Mouse (Mus musculus) right cerebral cortex, postnatal 14 days (tissue): ENCODE measurements around the gene Gtf2h2.
A peak's percentile ranks its signal among the peaks of the same experiment; 100 is the strongest.
"Not testable (repeated sequence)": the region's sequence is repeated elsewhere in the genome, so short reads cannot be mapped to it uniquely, and the experiment has no call there.

Experiments used
- DNase-seq: peaks from one replicate; pipeline ENCODE4 v3.0.0; 2022

Gtf2h2 gene

DNA sequence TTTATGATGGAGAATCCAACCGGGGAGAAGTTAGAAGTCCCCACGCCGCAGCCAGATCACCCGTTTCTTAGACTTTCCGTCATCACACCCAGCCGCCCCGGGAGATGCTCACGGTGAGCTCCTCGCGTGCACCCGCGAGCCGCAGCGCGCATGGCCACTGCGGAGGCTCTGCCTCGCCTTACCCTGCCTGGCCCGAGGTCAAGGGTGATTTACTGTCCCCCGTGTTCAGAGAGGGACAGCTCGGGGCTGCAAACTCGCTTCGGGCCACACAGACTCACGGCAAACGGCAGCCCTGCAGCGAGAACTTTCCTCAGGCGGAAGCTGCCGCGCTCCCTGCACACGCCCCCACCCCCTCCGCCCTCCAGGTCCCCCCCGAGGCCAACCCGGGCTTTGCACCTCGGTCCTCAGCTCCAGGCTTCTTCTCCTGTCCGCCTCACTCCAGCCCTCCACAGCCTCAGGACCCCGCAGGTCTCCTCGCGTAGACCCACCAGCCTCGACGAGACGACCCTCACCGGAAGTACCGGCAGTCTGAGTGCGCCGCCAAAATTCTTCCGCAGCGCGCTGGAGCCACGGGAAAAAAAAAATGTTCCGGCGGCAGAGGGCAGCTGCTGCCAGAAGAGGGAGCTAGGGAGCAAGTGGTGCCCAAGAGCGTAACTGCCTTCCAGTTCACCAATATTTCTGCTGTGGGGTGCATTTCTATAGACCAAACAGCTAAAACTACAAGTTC lies at the start of gene Gtf2h2:
Gene Gtf2h2, minus strand, starts transcription at position 519 of the 727 bp plus-strand sequence.
- peak; percentile 85 for DNase-seq

DNA sequence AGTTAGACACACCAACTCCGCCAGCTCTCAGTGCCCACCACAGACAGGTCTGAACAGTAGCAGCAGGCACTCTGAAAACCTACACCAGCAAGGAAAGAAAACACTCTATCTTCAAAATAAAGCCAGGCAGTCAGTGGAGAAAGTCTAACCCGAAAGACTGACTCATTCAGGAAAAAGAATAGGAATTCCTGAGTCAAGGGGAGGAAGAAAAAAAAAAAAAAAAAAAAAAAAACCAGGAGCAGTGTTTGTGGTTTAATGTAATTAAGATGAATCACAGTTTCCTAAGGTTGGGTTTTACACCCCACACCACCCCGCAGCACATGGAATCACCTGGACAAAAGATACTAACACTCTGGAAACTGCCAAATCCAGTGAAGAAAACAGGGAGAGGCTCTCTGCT lies 43.8 kb upstream of the Gtf2h2 start:
- DNase-seq = no peak

DNA sequence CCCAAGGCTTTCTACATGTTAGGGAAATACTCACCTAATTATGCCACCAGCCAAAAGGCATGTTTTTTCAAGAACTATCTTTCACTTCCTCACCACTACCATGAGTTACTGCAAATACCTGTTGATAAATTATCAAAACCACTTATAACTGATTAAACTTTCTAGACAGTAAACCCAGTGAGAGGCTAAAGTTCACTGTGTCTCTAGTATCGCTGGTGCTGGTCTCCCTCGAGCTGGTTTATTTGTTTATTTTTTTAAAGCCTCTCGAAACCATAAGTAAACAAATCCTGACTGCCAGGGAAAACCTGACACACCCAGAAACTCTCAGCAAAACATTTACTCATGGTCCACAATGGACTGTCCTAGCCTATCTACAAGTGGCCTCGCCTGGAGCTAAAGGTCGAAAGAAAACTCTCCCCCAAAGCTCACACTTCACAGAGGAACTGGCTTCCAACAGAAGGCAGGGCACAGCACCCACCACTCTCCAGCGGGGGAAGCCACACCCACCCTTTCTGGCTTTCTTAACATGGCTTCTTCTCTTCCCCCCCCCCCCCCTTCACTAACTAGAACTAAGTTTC lies 40.5 kb upstream of the Gtf2h2 start:
- no peak for DNase-seq

DNA sequence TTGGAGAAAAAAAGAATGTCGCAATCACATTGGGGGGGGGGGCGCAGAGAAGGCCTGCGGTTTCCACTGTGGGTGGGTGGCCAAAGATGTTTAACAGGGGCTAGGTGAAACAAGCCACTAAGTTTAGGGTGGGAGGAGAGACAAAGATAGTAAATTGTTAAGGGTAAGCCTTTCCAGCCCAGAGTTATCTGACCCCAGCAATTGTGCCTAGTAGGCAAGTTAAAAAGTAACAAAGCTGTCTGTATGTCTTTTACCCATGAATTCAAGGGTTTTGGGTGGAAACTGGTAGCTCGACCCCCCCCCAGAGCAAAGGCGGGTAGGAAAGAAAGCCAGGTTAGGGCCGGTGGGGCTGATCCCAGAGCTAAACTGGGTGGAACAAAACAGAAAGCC lies 34.3 kb upstream of the Gtf2h2 start:
- DNase-seq = no peak

DNA sequence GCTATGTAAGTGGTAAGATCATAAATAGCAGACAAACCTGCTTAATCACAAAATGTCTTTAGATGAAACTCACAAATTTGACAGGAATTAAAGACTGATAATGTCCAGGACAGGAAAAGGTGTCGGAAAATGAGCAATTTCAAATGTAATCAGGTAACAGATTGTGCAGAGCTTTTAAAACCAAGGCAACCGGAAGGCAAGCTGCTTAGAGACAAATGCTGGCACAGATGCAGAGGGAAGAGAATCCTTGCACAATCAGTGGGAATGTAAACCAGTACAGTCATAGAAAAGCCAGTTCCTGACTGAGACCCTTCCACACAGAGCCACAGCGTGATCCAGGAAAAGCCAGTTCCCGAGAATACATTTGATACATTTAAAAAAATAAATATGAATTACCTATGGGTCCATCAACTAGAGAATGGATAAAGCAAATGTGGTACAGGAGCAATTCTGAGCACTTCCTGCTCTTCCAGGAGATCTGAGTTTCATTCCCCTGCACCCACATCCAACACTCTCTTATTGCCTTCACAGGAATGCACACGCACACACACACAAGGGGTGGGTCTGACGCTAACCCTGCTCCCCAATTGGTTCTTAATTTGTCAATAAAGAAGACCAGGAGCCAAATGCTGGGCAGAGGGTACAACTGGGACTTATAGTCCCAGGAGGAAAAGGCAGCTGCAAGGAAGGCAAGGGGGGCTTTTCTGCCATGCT lies 33.7 kb upstream of the Gtf2h2 start:
- peak; percentile 9 for DNase-seq

DNA sequence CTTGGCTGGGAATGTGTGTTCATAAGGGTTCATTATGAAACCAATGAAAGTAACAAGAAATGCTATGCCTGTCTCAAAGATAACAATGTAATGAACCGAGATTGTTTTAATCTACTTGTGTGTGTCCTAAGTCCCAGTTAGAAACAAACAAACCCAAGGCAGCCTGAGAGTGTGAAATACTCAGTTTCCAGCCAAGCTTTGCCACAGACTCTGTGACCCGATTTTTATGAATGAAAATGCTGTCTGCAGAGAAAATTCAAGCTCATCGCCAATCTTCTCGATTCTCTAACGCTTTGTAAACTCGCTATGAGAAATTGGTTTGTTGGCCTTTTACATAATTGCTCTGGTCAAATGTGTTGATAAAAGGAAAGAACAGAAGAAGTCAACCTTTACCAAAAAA lies 32.5 kb upstream of the Gtf2h2 start:
- DNase-seq = no peak

DNA sequence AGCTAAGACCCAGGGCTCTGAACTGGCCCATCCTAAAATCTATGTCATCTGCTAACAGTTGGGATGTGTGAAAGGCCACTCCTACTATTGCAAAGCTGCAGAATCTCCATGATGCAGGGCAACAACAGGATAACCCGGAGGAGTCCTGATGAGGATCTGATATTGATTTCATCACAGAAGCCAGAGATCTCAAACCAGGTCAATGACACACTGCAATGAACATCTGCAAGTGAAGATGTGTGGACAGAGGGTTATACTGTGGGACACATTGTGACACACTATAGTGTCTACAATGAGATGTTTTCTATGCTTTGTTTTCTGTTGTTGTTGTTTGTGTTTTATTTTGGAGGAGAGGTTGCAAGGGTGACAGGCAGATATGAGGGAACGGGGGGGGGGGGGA lies 31.3 kb upstream of the Gtf2h2 start:
- DNase-seq = no peak

DNA sequence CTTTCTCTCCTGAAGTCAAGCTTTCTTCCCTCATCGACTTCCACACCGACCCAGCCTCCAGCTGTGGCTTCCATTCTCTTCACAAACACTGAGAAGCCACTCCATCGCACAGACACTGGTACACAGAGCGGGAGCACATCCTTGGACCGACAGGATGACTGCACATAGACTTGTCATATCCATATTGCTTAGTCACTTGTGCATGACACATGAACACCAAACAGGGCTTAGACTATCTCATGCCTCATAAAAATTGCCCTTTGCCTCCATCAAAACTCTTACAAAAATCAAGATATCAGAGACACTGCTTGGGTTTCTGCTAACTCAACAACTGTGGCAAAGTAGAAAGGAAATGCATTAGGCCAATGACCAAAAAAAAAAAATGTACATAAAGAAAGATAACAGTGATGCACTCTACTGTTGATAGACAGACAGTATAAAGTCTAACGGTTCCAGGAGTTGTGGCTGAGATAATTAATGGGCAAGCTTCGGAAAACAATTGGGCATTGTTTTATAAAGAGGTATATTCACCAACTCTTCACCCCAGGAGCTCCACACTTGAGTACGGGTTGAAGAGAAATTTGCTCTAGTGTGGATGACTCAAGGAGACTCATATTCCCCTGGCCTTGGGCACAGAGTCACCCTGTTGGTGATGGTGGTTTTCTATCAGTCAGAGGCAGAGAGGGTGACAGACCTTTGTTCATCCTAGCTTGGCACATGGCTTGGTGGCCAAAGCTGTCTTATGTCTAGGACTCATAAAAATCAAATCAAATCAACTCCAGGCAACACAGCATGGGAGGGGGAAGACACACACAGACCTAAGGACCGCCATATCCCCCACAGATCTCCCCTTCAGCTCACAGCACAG lies 29.6 kb upstream of the Gtf2h2 start:
- DNase-seq = no peak

DNA sequence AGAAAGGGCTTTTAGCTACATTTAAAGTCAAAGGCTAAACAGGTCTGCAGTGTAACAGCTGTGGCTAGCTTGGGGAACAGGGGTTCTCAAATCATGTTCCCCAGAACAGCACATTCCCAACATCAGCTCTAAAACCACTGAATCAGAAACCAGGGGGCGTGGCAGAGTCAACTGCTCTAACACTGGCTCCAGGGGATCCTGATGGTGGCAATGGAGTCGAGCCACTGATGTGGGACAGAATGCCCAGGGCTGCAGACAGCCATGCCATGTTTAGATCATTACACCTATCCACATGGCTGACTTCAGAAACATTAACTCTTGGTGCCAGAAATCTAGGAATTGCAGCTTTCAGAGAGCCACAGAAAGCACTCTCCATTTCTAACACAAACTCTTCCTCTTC lies 26.8 kb upstream of the Gtf2h2 start:
- no peak for DNase-seq

DNA sequence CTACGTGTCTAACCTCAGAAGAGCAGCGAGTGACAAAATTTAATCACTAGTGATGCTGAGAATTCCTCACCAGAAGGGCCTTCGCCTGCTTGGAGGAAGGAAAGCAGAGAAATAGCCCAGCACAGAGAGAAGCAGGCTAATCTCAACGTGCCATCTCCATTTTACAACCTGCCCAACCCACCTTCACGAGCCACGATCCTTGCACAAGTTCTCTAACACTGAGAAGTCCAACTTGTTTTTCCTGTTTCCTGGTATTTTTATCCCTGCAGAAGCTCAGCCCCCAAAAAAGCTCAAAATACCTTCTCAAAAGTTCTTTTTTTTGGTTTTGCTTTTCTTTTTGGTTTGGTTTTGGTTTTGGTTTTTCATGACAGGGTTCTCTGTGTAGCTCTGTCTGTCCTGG lies 25.8 kb upstream of the Gtf2h2 start:
- DNase-seq = no peak

DNA sequence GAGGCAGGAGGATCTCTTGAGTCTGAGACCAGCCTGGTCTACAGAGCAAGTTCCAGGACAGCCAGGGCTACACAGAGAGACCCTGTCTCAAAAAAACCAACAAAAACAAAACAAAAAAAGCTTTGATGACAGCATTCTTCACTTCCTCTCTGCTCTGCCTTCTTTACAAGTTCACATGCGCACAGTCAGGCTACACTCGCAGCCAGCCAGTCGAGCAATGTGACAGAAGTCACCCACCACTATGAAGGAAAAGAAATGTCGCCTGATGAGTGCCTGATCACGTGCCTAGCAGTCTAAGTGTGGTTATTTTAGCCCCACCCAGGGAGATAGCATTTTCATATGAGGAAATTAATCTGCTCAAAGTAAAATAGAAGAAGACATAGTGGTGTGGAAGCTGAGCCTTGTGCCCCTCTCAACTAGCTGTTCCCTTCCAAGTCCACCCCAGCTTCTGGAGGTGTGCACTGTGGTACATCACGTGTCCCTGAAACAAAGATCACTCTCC lies 25.3 kb upstream of the Gtf2h2 start:
- DNase-seq = no peak

DNA sequence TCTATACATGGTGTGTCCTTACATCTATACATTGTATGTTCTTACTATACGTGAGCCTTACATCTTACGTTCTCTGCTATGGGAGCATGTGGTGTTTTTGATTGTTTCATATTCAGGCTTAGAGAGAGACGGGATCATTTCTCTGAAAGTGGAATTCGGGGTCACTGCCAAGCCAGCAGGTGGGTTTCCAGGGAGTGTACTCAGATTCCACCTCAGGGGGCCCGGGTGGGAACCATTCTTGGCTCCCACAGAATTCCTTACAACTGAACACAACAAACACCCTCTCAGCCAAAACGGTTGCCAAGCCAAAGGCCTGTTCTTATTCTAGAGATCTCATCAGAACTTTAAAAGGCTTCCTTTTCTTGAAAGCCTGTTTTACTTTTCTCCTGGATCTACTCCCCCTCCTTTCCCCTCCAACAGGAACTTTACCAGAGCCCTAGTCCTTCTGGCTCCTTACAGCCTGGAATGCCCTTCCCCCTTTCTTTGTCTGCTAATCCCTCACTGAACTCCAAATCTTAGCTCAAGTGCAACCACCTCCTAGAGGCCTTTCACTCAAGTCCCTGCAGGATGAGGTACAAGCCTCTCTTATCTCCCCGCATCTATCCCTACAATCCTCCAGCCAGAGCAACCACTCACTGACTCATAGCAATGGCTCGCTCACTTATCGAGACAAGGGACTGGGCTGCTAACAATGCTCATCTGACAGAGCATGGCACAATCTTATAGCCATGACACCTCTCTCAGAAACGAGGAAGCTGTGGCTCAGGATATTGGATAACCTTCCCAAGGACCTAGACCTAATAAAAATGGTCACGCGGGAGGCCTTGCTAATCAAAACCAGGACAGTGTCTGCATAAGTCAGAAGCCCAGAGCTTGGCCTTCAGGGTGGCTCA lies 24.1 kb upstream of the Gtf2h2 start:
- DNase-seq = no peak

DNA sequence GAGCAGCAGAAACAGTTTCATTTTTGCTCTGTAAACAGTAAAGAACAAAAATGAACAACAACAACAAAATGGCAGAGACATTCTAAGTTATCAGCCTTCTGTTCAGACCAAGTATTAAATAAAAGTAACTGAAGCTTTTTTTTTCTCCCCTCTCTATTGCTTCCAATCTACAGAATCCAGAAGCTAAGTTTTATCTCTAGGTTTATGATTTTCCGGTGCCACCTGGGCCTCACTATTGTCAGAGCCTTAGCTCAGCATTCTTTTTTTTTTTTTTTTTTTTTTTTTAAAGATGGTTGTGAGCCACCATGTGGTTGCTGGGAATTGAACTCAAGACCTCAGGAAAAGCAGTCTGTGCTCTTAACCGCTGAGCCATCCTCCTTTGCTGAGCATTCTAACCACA lies 20.4 kb upstream of the Gtf2h2 start:
- DNase-seq = no peak

DNA sequence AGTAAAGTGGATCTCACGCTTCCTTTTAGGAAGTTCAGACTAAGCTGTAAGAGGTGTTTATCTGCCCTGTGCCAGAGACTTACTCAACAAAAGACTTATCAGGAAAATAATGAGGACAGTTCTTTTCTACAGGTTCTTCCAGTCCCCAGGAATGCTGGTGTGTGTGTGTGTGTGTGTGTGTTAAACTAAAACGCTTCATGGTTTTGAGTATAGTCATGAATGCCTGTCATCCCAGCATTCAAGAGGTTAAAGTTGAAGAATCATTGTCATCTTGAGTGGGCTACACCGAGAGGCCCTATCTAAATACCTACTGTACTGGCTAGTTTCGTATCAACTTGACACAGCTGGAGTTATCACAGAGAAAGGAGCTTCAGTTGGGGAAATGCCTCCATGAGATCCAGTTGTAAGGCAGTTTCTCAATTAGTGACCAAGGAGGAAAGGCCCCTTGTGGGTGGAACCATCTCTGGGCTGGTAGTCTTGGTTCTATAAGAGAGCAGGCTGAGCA lies 19.5 kb upstream of the Gtf2h2 start:
- DNase-seq = no peak

DNA sequence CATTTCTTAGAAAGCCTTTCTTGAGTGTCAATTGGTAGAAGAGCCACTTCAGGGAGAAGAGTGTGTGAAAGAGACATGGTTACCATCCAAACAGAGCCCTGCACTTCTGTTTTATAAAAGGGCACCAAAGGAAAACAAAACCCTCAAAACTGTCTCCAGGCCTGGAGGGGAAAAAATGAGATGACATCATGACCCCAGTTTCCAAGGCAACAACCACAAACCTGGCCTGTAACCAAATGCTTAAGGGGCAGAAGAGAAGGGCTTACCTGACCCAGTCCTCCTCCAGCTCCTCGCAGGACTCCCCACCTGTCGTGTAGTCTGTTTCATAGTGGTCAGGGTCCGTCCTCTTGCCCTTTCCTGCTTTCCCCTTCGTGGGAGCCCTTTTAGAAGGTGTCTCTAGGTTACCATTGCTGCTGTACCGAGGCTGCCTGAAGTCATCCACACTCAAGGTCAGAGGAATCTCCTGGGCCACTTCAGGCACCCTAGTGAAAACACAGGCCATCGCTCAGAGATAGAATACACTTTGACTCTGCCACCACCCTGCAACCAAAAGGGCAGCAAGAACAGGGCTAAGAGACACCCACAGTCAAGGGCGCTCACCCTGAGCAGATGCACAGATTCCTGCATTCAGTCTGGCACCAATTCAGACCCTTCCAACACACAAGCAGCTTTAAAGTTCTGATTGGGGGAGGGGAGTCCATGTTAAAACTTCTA lies 18.9 kb upstream of the Gtf2h2 start:
- DNase-seq = no peak

DNA sequence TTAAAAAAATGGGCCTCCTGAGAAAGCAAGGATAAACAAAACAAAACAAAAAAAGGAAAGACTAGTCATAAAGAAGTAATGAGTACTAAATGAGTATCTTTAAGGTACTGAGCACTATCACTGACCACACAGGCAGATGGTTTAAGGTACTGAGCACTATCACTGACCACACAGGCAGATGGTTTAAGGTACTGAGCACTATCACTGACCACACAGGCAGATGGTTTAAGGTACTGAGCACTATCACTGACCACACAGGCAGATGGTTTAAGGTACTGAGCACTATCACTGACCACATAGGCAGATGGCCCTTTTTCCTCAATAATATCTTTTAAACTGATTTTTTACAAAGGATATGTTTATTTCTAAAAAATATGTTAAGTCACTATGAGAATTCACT lies 7.2 kb upstream of the Gtf2h2 start:
- DNase-seq = not testable (repeated sequence)

DNA sequence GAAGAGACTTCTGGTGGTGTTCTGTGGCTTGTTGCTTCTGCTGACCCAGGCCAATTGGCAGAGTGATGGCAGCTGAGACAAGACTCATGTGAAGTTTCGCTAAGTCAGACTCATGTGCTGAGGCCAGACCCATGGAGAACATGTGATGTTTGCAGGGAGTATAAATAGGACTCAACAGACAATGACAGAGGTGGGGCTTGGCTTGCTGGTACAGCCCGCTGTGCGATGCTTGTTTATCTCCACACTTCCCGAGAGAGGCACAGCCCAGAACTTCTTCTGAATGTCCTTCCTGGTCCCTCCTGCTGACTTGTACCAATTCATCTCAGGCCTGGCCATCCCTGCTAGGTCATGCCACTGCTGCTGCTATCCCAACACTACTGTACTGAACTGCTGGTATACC lies 3.0 kb upstream of the Gtf2h2 start:
- no peak for DNase-seq

DNA sequence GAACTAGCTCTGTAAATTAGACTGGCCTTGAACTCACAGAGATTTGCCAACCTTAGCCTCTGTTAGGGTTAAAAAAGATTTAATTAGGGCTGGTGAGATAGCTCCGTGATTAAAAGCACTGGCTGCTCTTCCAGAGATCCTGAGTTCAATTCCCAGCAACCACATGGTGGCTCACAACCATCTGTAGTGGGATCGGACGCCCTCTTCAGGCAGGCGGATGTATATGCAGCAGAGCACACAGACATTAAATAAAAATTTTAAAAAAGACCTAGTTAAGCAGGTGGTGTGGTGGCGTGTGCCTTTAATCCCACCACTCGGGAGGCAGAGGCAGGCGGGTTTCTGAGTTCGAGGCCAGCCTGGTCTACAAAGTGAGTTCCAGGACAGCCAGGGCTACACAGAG lies 2.0 kb upstream of the Gtf2h2 start:
- DNase-seq = not testable (repeated sequence)

DNA sequence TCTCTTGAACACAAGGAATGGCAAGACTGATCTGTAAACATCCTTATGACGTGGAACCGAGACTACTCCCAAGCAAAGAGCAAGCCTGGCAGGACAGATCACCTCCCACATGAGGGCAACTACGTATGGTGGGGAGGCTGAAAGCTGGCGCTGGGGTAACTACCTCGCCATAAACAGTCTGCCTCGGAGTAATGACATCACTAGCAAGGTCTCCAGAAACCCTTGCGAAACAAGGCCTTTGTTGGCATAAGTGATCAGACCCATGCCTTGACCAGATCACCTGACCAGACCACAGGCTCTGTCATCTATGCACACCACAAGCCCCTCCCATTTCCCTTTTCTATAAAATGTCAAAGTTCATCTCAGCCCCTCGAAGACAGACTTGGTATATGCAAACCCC lies 934 bp upstream of the Gtf2h2 start:
- no peak for DNase-seq

DNA sequence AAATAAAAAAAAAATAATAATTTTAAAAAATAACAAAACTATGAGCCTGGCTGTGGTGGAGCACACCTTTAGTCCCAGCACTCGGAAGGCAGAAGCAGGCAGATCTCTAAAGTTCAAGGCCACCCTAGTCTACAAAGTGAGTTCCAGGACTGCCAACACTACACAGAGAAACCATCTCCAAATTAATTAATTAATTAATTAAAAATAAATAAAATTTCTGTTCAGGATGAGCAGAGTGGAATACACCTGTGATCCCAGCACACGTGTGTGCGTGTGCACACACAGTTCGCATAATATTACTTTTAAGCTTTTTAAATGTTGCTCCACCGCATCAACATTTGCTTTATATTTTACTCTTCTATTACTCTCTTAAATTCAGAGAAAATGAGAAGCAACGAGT lies 756 bp downstream of the Gtf2h2 start:
- no peak for DNase-seq

DNA sequence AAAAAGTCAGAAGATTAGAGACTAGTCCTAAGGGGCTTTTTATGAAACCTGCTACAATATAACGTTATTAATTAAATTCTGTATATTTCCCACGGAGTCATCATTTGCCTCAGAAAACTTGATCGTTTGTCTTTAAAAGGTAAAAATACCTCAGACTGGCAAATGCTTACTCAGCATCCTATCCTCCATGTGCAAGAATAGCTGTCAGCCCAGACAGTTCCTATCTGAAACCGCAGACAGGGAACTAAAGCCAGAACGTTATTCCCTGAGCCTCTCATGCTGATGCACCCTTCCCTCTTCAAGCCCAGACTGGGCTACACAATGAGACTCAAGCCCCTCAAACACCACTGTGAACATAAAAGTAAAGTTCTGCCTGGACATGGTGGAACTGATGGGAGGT lies 2.0 kb downstream of the Gtf2h2 start:
- no peak for DNase-seq
